Mouse (Mus musculus) forebrain, embryonic 14.5 days (tissue): ENCODE data around the gene Lhpp. TPM values are rescaled to one million over a fixed set of nuclear protein-coding genes. Genes with fewer than 3 reads are reported as not detected.

Source experiments
- ATAC-seq: fragments of 200-750 bp; cut with Nextera tagmentation; 2 replicates; pipeline ENCODE4 v1.8.0; 2017; ENCODE audit warnings: mild to moderate bottlenecking, moderate library complexity
- DNase-seq: peaks from one replicate; pipeline ENCODE4 v3.0.0-alpha.2; 2015; ENCODE audit warnings: low spot score
- H3K27ac ChIP-seq: fragments of 300-500 bp; sonication (generic); 2 replicates; pipeline ENCODE4 v1.5.1; 2014; ENCODE audit warnings: low read depth, mild to moderate bottlenecking, control low read depth, low read length, moderate library complexity
- H3K27me3 ChIP-seq: fragments of 300-500 bp; sonication (generic); replicated peaks from 2 replicates; pipeline ENCODE4 v1.6.1; 2014; ENCODE audit warnings: low read length, control low read depth, mixed read lengths; ENCODE audit not compliant: control insufficient read depth, insufficient read depth
- H3K36me3 ChIP-seq: fragments of 300-500 bp; sonication (generic); 2 replicates; pipeline ENCODE4 v1.6.1; 2014; ENCODE audit warnings: low read length, control low read depth; ENCODE audit not compliant: control insufficient read depth, insufficient read depth
- H3K4me1 ChIP-seq: fragments of 300-500 bp; sonication (generic); 2 replicates; pipeline ENCODE4 v1.6.1; 2014; ENCODE audit warnings: antibody characterized with exemption, low read length, control low read depth; ENCODE audit not compliant: control insufficient read depth, insufficient read depth
- H3K4me2 ChIP-seq: fragments of 300-500 bp; sonication (generic); 2 replicates; pipeline ENCODE4 v1.6.1; 2014; ENCODE audit warnings: mild to moderate bottlenecking, control low read depth, low read length
- H3K4me3 ChIP-seq: fragments of 300-500 bp; sonication (generic); 2 replicates; pipeline ENCODE4 v1.5.1; 2014; ENCODE audit warnings: low read depth, low read length, control low read depth
- H3K9ac ChIP-seq: fragments of 300-500 bp; sonication (generic); 2 replicates; pipeline ENCODE4 v1.6.1; 2014; ENCODE audit warnings: mild to moderate bottlenecking, low read length, control low read depth, moderate library complexity
- H3K9me3 ChIP-seq: fragments of 300-500 bp; sonication (generic); replicated peaks from 2 replicates; pipeline ENCODE4 v1.6.1; 2016; ENCODE audit warnings: low read length, control low read depth, mixed read lengths; ENCODE audit not compliant: control insufficient read depth
- WGBS: fragments of 180-500 bp; shearing (Covaris S2); extraction: QIAGEN DNeasy Blood & Tissue Kit; methylation state at CpG from one replicate; pipeline ENCODE4 v1.1.7; 2014; 5-methylcytosine and 5-hydroxymethylcytosine counted together
- polyA plus RNA-seq: library from polyadenylated mRNA; unstranded; fragments of >200 nt; fragmentation: Nextera tagmentation; extraction: Ambion mirVana; gene quantifications from 2 replicates; pipeline ENCODE4 v1.2.1, GENCODE M21; 2014

Lhpp gene
- polyA plus RNA-seq, 1 experiment from 2014 or later, result 26.7 TPM

DNA sequence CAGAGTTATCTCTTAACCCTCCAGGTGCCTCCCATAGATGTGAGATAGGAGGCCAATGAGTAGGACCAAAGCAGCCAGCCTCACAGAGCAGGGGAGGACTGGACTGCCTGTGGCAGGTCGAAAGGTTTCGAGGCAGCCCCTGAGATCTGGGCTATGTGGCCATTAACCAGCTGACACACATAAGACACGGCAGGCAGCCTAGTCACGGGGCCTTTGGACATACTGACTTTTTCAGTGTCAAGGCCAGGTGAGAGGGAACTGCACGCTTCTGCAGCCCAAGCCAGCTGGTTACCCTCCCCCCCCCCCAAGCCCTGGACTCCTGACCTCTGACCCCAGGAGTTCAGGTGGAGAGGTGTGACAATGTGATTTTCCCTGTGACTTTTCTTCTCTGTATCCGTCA lies 54.4 kb downstream of the Lhpp start:
- Histone ChIP-seq H3K4me1 (peaks cover 18% of the 10 kb centered on the region), H3K4me2 (no peak overlapping the region), H3K9me3 (no peaks in the 10 kb centered on the region), H3K27ac (no peak overlapping the region), H3K36me3 (no peaks in the 10 kb centered on the region), H3K9ac (no peak overlapping the region), H3K27me3 (no peaks in the 10 kb centered on the region), H3K4me3 (no peak overlapping the region)
- no peak for DNase-seq
- no peak for ATAC-seq
- 59% methylated on average over 6 of the region's 6 CpGs for WGBS

DNA sequence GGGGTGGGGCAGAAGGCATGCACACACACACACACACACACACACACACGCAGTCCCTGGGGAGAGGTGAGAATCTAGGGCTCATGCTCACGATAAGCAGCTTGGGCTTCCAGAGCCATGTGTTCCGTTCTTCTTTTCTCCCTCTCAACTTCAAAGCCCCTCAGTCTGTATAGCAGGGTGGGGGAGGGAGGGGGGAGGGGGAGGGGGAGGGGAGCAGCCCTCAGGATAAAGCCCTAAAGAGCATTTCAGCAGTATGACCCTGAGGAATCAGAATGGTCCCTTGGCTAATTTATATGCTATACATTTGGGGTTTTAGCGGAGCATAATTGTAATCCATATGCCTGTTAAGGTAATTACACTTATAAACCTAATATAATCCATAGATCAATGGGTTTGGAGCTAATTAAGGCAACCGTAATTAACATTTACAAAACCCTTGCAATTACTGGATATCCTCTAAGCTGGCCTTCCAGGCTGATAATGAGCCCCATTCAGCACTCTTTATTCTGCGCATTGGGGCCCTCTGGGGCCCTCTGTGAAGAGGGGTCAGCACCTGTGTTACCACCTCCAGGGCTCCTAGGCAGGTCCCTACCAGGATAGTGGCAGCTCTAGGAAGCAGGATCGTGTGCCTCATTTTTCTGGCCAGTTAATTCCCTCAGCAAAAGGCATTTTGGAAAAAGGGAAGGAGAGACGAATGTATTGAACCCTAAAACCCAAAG lies 55.4 kb downstream of the Lhpp start:
- 10% methylated on average over 7 of the region's 8 CpGs for WGBS
- H3K9me3 ChIP-seq, result no peaks in the 10 kb centered on the region
- DNase-seq (peak; percentile 44), ATAC-seq (peak; percentile 73)
- no peak overlapping the region for H3K27ac ChIP-seq
- H3K9ac ChIP-seq, result no peak overlapping the region
- H3K4me2 ChIP-seq, result no peak overlapping the region
- no peaks in the 10 kb centered on the region for H3K36me3 ChIP-seq
- no peaks in the 10 kb centered on the region for H3K27me3 ChIP-seq
- H3K4me3 ChIP-seq, result no peak overlapping the region
- H3K4me1 ChIP-seq, result peaks cover 15% of the 10 kb centered on the region

DNA sequence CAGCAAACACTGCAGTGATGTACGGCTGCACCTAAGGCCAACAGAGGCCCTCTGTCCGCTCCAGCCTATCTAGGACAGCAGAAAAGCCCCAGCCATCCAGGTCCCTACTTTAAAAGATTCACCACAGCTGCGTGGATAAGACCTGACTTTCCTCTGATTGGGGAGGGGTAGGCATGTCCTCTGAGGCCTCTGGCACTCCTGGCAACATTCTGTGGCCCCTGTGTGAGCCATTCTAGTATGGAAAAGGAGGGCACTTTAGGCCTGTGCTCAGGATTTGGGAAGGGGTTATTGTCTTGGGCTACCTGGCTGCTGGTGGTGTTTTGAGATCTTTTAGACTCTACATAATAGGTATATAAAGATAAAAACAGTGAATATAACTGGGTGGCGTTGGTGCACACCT lies 56.1 kb downstream of the Lhpp start:
- Histone ChIP-seq H3K27ac (no peak overlapping the region), H3K36me3 (no peaks in the 10 kb centered on the region), H3K4me1 (peaks cover 15% of the 10 kb centered on the region), H3K9me3 (no peaks in the 10 kb centered on the region), H3K4me3 (no peak overlapping the region), H3K27me3 (no peaks in the 10 kb centered on the region), H3K4me2 (no peak overlapping the region), H3K9ac (no peak overlapping the region)
- 49% methylated on average over 4 of the region's 4 CpGs for WGBS
- ATAC-seq (no peak), DNase-seq (no peak)

- no peaks in the 10 kb centered on the region for H3K9me3 ChIP-seq
- DNase-seq (no peak), ATAC-seq (no peak)
- no peaks in the 10 kb centered on the region for H3K27me3 ChIP-seq
- H3K36me3 ChIP-seq, result no peaks in the 10 kb centered on the region
- peaks cover 15% of the 10 kb centered on the region for H3K4me1 ChIP-seq
- H3K4me2 ChIP-seq, result no peak overlapping the region
- whole genome bisulfite sequencing, result 15% methylated on average over 2 of the region's 2 CpGs
- H3K27ac ChIP-seq, result no peak overlapping the region
- no peak overlapping the region for H3K9ac ChIP-seq
- H3K4me3 ChIP-seq, result no peak overlapping the region
Observed at GRCm38 (mm10) chr7:132668604-132669003, 58.2 kb downstream of the Lhpp start.

DNA sequence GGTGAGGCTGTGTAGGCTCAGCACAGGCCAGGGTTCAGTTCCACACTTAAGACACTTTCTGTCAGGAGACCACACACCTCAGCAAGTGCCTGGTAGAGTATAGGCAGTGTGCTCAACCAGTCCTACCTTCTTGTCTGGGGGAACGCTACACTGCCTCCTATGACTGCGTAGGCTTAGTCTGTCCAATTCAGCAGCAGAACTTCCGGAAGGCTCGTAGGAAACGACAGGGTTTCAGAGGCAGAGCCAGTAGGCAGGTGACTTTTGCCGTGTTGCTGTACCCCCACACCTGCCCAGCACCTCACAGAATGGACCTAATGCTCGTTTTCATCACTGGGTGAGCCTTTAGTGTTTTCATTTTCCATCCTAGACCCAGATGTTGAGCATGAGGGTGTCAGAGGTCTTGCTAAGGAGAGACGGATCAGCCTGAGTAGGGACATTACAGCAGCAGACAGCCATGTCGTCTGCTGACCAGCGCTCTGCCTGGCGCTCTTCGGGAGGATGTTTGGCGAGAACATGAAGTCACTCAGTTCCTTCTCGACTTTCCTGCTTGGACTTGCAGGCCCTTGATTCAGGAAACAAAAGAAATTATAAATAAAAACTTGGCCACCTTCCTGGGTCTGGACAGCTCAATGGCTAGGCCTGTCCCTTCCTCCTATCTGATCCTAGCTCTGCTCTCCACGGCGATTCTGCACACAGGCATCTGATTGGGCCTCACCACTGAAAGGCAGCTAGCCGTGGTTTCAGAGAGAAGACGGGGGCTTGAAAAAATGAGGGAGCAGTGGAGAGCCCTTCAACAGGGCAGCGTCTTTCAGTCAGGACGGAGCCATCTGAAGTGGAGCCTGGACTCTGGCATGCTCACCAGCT lies 59.8 kb downstream of the Lhpp start:
- peaks cover 7% of the 10 kb centered on the region for H3K4me1 ChIP-seq
- H3K4me2 ChIP-seq, result no peak overlapping the region
- H3K9me3 ChIP-seq, result no peaks in the 10 kb centered on the region
- no peak overlapping the region for H3K9ac ChIP-seq
- H3K27ac ChIP-seq, result no peak overlapping the region
- 92% methylated on average over 20 of the region's 20 CpGs for WGBS
- H3K4me3 ChIP-seq, result no peak overlapping the region
- no peaks in the 10 kb centered on the region for H3K36me3 ChIP-seq
- no peak for DNase-seq
- H3K27me3 ChIP-seq, result no peaks in the 10 kb centered on the region
- no peak for ATAC-seq

DNA sequence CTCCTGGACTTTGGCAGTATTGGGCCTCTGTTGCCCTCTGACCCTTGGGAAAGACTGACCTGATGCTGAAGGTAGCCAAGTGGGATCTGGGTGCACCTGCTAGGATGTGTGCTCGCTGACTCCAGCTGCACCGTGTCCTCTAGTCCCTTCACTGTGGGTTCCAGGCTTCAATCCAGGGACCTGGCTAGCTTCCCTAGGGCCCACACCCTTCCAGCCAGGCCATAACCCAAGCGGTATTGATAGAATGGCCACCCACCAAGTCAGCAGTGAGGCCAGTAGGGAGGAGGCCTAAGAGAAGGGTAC lies 60.4 kb downstream of the Lhpp start:
- Histone ChIP-seq H3K27ac (no peak overlapping the region), H3K9ac (no peak overlapping the region), H3K27me3 (no peaks in the 10 kb centered on the region), H3K4me3 (no peak overlapping the region), H3K4me1 (0 out of 2 replicates have a peak, but pooled peaks cover 2% of the 10 kb centered on the region), H3K4me2 (no peak overlapping the region), H3K9me3 (no peaks in the 10 kb centered on the region), H3K36me3 (no peaks in the 10 kb centered on the region)
- ATAC-seq (no peak), DNase-seq (no peak)
- 86% methylated on average over 3 of the region's 3 CpGs for WGBS

DNA sequence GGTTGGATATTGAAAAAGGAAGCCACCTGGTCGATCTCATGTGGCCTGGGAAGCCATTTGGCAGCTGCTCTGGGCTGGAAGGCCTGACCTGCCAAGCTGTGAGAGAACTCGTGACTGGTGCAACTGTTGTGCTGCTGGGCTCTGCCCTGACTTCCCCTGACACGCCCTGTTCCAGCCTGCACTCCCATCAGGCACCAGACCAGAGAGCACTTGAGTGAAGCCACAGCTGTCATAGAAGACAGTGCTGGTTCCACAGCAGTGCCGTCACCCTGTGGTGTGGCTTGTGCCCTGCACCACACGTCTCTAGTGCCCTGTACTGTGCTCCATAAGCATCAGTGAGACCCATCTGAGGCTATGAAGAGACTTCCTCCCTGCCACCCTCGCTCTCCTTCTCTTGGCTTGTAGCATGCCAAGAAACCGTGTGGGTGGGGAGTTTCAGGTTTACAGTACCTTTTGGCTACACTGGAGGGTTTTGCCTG lies 62.1 kb downstream of the Lhpp start:
- Histone ChIP-seq H3K36me3 (no peaks in the 10 kb centered on the region), H3K9ac (no peak overlapping the region), H3K9me3 (no peaks in the 10 kb centered on the region), H3K27ac (no peak overlapping the region), H3K4me1 (no peaks in the 10 kb centered on the region), H3K4me2 (no peak overlapping the region), H3K4me3 (no peak overlapping the region), H3K27me3 (no peaks in the 10 kb centered on the region)
- no peak for DNase-seq
- WGBS, result 84% methylated on average over 7 of the region's 7 CpGs
- ATAC-seq, result no peak

GRCm38 (mm10) chr7:132673931-132674755 lies 63.7 kb downstream of the Lhpp start:
- Histone ChIP-seq H3K9ac (no peak overlapping the region), H3K36me3 (no peaks in the 10 kb centered on the region), H3K4me1 (no peaks in the 10 kb centered on the region), H3K4me2 (no peak overlapping the region), H3K27ac (no peak overlapping the region), H3K27me3 (no peaks in the 10 kb centered on the region), H3K4me3 (no peak overlapping the region), H3K9me3 (no peaks in the 10 kb centered on the region)
- 64% methylated on average over 17 of the region's 17 CpGs for WGBS
- DNase-seq (no peak), ATAC-seq (no peak)
